Mouse (Mus musculus) adrenal gland, adult 18-20 months (tissue): Measurements from ENCODE around the gene Cdc42se2. TPM values are rescaled to one million over a fixed set of nuclear protein-coding genes. Genes with fewer than 3 reads are reported as not detected.

Experiments used
- DNase-seq, 2 experiments: peaks; one replicate each; pipeline ENCODE4 v3.0.0; 2021 to 2022; ENCODE audit warnings: low spot score in 2 of 2
- total RNA-seq, 2 experiments: library from RNA; stranded (reverse); gene quantifications; 1 replicate in 1 of 2; 2 replicates in 1 of 2; pipeline ENCODE4 v1.2.3; 2021

Gene Cdc42se2
- total RNA-seq, 2 experiments from 2014 or later, result 18.5 to 21.1 TPM

- no peak for DNase-seq
These were observed 74.6 kb downstream of the Cdc42se2 start for GRCm38 (mm10) chr11:54712849-54713248.

DNA sequence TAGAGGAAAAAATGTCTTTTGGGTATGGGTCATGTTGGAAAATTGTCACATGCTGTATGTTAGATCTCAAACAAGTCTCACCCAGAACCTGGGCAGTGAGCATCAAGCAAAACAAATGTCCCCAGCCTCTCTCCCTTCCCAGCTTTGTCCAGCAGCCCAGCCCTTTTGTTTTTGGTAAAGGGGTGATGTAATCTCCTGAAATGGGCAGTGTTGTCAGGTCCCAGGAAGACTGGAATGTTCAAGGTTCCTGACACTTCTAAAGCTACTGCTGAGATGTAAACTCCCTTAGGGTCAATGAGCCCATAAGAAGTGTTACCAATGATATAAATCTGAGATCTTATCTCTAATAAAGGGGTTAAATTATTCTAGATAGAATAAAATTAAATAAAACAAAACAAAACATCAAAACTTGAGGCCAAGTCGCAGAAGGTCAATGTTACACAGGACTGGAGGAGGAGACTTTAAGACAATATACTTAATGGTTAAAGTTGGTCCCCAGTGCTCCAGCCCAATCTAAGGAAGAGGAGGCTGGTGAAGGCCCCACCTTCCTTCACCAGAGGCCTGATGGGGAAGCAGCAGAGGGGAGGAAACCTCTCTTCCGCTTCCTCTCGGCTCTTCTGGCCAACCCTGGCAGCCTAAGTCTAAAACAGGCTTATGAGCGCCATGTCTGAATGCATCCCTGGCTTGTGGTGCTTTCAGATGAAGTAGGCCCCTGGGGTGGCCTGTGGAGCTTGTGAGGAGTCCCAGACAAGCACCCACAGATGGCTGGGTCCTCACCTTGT lies 76.8 kb downstream of the Cdc42se2 start:
- DNase-seq, result no peak

- DNase-seq, result no peak
These were observed 77.8 kb downstream of the Cdc42se2 start for GRCm38 (mm10) chr11:54709645-54710044.

DNA sequence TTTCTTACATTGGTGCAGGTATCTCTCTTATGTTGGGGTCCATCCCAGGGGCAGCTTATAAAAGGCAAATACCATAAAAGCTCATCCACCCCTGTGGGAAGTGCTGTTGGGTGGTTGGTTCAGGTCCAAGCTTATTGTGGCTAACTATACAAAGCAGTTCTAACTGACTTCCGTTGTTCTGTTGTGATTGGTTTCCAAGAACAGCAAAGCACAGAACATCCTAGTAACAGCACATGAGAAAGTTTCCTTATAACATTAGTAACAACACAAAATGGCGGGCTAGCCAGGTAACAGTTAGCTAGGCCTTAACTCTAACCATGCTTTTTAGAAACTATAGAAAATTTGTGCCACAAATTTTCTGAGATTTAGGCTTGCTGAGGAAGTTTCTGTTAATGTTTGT lies 79.3 kb downstream of the Cdc42se2 start:
- DNase-seq, result no peak

DNA sequence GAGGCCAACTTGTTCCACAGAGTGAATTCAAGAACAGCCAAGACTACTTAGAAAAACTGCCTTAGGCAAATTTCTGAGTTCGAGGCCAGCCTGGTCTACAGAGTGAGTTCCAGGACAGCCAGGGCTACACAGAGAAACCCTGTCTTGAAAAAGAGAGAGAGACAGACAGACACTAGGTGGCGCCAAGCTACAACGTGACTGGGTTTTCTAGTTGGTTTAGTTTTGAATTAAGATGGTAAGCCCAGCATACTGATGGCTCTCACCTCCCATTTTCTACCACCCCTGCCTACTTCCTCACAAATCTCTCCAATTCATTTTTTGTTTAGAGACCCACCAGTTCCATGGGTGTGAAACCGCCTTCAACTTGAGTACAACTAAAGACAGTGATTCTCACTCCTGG lies 84.2 kb downstream of the Cdc42se2 start:
- peak; percentile 67 to 74 for DNase-seq

- DNase-seq, result no peak
These were observed 85.6 kb downstream of the Cdc42se2 start for GRCm38 (mm10) chr11:54701848-54702247.

DNA sequence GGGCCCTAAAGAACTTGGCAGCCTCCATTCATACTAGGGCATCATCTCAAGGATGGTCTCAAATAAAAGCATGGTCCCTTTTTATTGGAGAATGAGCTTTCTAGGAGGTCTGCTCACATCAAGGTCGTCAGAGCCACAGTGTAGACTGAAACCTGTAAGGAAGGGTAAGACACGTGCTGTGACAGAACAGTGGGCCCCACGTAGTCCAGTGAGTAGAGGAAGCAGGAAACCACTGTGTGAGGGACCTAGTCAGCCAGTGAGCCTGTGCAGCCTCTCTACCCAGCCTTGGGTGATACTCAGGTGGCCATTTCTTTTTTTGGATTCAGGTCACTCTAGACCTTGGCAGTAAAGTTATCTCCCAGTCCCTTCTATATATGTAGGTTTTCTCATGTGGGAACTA lies 87.5 kb downstream of the Cdc42se2 start:
- DNase-seq, result no peak

- DNase-seq, result no peak
These were observed 88.8 kb downstream of the Cdc42se2 start for GRCm38 (mm10) chr11:54698636-54699035.

DNA sequence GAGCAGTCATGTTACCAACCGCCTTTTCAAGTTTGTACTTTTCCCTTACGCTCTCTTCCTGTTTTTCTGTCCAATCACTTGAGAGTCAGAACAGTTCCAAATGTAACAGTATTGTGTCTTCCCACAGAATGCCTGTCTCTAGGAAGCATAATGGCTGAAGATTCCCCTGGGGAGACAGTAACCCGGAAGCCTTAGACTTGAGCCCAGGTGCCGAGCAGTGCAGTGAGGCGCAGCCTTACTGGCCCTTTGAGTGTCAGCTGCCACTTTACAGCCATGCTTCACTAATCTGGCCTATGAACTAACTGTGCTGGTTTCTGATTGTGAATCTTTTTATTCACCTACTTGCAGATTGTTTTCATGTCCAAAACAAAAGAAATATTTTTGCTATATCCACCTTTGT lies 89.9 kb downstream of the Cdc42se2 start:
- DNase-seq, result no peak

GRCm38 (mm10) chr11:54695951-54696350 lies 91.5 kb downstream of the Cdc42se2 start:
- peak in 1 of 2 experiments; percentile 43 for DNase-seq

DNA sequence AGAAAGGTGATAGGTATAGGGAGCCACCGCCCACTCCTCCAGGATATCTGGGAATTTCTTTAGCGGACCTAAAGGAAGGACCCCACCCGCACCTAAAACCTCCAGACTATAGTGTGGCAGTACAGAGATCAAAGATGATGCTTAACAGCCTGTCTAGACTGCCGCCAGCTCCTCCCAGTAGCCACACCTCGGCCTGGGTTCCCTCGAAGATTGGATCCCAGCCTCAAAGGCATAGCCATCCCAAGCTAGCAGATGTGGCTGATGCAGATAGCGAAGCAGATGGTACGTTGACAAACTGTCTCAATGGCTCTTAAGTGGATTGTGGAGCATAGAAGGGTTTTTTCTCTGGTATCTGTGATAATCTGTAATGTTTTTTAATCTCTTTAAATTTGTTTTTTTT lies 93.2 kb downstream of the Cdc42se2 start:
- no peak for DNase-seq

GRCm38 (mm10) chr11:54693696-54694095 lies 93.8 kb downstream of the Cdc42se2 start:
- DNase-seq, result no peak

- DNase-seq, result peak in 1 of 2 experiments; percentile 36
These were observed 96.3 kb downstream of the Cdc42se2 start for GRCm38 (mm10) chr11:54691179-54691578.

- no peak for DNase-seq
These were observed 97.3 kb downstream of the Cdc42se2 start for GRCm38 (mm10) chr11:54690171-54690570.

DNA sequence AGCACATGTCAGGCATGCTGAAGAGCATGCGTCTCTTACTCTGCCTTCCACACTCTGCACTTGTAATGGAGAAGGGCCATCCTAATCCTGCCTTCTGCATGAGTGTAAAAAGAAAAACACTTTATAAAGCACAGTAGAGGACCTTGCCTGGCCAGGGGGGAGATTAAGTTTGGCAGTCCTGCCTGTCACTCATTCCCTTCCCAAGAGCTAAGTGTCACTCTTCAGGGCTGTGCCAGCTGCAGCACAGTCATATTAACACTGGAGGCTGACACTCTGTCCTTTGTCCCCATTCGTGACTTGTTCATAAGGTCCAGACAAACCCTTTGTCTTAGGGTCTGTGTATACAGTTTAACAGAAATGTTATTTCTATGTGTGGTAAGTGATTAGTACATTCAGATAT lies 102.6 kb downstream of the Cdc42se2 start:
- no peak for DNase-seq

DNA sequence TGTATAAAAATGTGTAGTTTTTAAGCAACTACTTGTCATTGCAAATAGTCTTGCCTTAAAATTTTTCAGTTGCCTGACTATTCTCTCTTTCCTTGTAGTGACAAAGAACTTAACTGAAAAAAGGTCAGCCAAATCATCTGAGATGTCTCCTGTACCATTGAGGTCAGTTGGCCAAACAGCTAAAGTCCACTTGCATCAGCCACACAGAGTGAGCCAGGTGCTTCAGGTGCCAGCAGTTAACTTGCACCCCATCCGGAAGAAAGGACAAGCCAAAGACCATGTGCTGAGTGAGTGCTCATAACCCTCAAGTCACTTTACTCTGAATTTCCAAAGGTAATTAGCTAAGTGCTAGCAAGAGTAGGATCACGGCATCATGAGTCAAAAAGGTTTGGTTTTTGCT lies 108.3 kb downstream of the Cdc42se2 start:
- no peak for DNase-seq

GRCm38 (mm10) chr11:54675792-54676489 lies 111.5 kb downstream of the Cdc42se2 start:
- DNase-seq, result no peak

GRCm38 (mm10) chr11:54673575-54674298 lies 113.7 kb downstream of the Cdc42se2 start:
- DNase-seq, result no peak
